ENCODE assay signal across 21 mouse cellular contexts in genomic region chr2:109402556-109402955, GRCm38 (mm10).
"Had no signal": no experiment of that assay in that cellular context is flagged by ENCODE, and none has a peak within 500 bp of the region (broad histone marks: within the 10 kb centered on the region; RNA-seq: fewer than 3 reads in every experiment).

No protein-coding gene starts in this region.

- ATAC-seq: hindbrain, embryonic 16.5 days; inflammation-experienced regulatory T-cells, adult 6 months; intestine, embryonic 15.5 days; intestine, postnatal 0 days; liver, embryonic 12.5 days had no signal

- H3K27me3 ChIP-seq: heart, embryonic 12.5 days; hindbrain, embryonic 12.5 days; intestine, embryonic 15.5 days; limb, embryonic 13.5 days; limb, embryonic 15.5 days; liver, embryonic 12.5 days had no signal

- DNase-seq: gastrocnemius, adult 2 months; gastrocnemius, postnatal 10 days; gastrocnemius, postnatal 25 days; heart, adult 18-20 months; heart, postnatal 10 days; heart, postnatal 4 days; kidney, adult 2 months; kidney, postnatal 10 days; kidney, postnatal 25 days; kidney, postnatal 4 days; layer of hippocampus, postnatal 36 days; left cerebral cortex, postnatal 4 days had no signal
